Mouse (Mus musculus) C2C12 (cell line): ENCODE measurements at regions not wholly inside any gene's neighbourhood (a gene's known extent, or its start where the extent isn't known, plus 50 kb on each side); places are given as distances from the start of the nearest gene placed in this dataset.

ENCODE experiments used
- H3K27me3 ChIP-seq: one replicate; pipeline ENCODE4 v1.6.1; 2011; ENCODE audit not compliant: control insufficient read depth, insufficient read depth, insufficient read length
- H3K36me3 ChIP-seq: one replicate; pipeline ENCODE4 v1.6.1; 2011; ENCODE audit not compliant: control insufficient read depth, insufficient read depth
- H3K4me3 ChIP-seq: one replicate; pipeline ENCODE4 v1.5.1; 2011; ENCODE audit warnings: mild to moderate bottlenecking, control low read depth; ENCODE audit not compliant: poor library complexity, insufficient read depth, severe bottlenecking
- H3K79me2 ChIP-seq: one replicate; pipeline ENCODE4 v1.6.1; 2011; ENCODE audit not compliant: control insufficient read depth, insufficient read depth
- H3K79me3 ChIP-seq: one replicate; pipeline ENCODE4 v1.6.1; 2011; ENCODE audit warnings: low read depth, control low read depth
- H3ac ChIP-seq: one replicate; pipeline ENCODE3; 2011; ENCODE audit warnings: low read depth; ENCODE audit not compliant: control insufficient read depth, insufficient read length
- CEBPB ChIP-seq: IDR thresholded peaks from one replicate; pipeline ENCODE4 v1.6.1; 2011; ENCODE audit warnings: low read depth, mild to moderate bottlenecking, control low read depth, moderate library complexity
- CTCF ChIP-seq: IDR thresholded peaks from one replicate; pipeline ENCODE4 v1.5.1; 2011; ENCODE audit not compliant: control insufficient read depth, insufficient read depth, insufficient read length
- FOSL1 ChIP-seq: IDR thresholded peaks from one replicate; pipeline ENCODE4 v1.8.0; 2011; ENCODE audit warnings: mild to moderate bottlenecking, low read length; ENCODE audit not compliant: poor library complexity, insufficient read depth, severe bottlenecking
- MAX ChIP-seq: IDR thresholded peaks from one replicate; pipeline ENCODE4 v1.6.1; 2011; ENCODE audit warnings: mild to moderate bottlenecking, control low read depth
- MYOD1 ChIP-seq: IDR thresholded peaks from one replicate; pipeline ENCODE4 v1.6.1; 2011; ENCODE audit warnings: low read depth; ENCODE audit not compliant: control insufficient read depth, insufficient read length
- MYOG ChIP-seq: IDR thresholded peaks from one replicate; pipeline ENCODE4 v1.6.1; 2011; ENCODE audit not compliant: control insufficient read depth, insufficient read length; ENCODE audit errors: extremely low read depth
- USF1 ChIP-seq: IDR thresholded peaks from one replicate; pipeline ENCODE4 v1.6.1; 2011; ENCODE audit warnings: low read depth, mild to moderate bottlenecking, control low read depth, moderate library complexity

- Histone ChIP-seq H3K79me2 (no peaks in the 10 kb centered on the region), H3K79me3 (no peaks in the 10 kb centered on the region), H3K4me3 (no peak overlapping the region), H3K36me3 (no peaks in the 10 kb centered on the region), H3K27me3 (no peaks in the 10 kb centered on the region), H3ac (no peak overlapping the region)
- TF ChIP-seq CEBPB, result no peak
- no peak for TF ChIP-seq FOSL1
- TF ChIP-seq MYOD1, result no peak
Measured at GRCm38 (mm10) chr16:18696820-18697168, 67.0 kb upstream of the Sept5 start.

GRCm38 (mm10) chr16:18704126-18704525, 72.5 kb upstream of the Cldn5 start:
- Histone ChIP-seq H3K27me3 (no peaks in the 10 kb centered on the region), H3ac (no peak overlapping the region), H3K36me3 (no peaks in the 10 kb centered on the region), H3K79me3 (no peaks in the 10 kb centered on the region), H3K4me3 (no peak overlapping the region), H3K79me2 (no peaks in the 10 kb centered on the region)
- TF ChIP-seq CTCF (no peak), FOSL1 (no peak), MYOG (no peak), MAX (no peak), MYOD1 (no peak), CEBPB (no peak), USF1 (no peak)

GRCm38 (mm10) chr16:18705028-18705648, 71.5 kb upstream of the Cldn5 start:
- H3ac ChIP-seq, result no peak overlapping the region
- no peak overlapping the region for H3K4me3 ChIP-seq
- no peaks in the 10 kb centered on the region for H3K79me2 ChIP-seq
- no peaks in the 10 kb centered on the region for H3K79me3 ChIP-seq
- peak; percentile 88 for TF ChIP-seq USF1
- no peak for TF ChIP-seq CEBPB
- no peaks in the 10 kb centered on the region for H3K27me3 ChIP-seq
- H3K36me3 ChIP-seq, result no peaks in the 10 kb centered on the region

GRCm38 (mm10) chr16:18711637-18712125, 65.0 kb upstream of the Cldn5 start:
- TF ChIP-seq CEBPB (no peak), USF1 (no peak)
- Histone ChIP-seq H3K79me3 (no peaks in the 10 kb centered on the region), H3K27me3 (no peaks in the 10 kb centered on the region), H3K79me2 (no peaks in the 10 kb centered on the region), H3K4me3 (no peak overlapping the region), H3K36me3 (no peaks in the 10 kb centered on the region), H3ac (no peak overlapping the region)

GRCm38 (mm10) chr16:18713017-18713416, 63.6 kb upstream of the Cldn5 start:
- Histone ChIP-seq H3K27me3 (no peaks in the 10 kb centered on the region), H3K36me3 (no peaks in the 10 kb centered on the region), H3K4me3 (no peak overlapping the region), H3ac (no peak overlapping the region), H3K79me2 (no peaks in the 10 kb centered on the region), H3K79me3 (no peaks in the 10 kb centered on the region)
- no peak for TF ChIP-seq CTCF
- TF ChIP-seq MYOG, result no peak
- TF ChIP-seq FOSL1, result no peak
- no peak for TF ChIP-seq MYOD1
- TF ChIP-seq MAX, result no peak
- no peak for TF ChIP-seq USF1
- TF ChIP-seq CEBPB, result no peak

- TF ChIP-seq CEBPB, result no peak
- TF ChIP-seq USF1, result no peak
- TF ChIP-seq FOSL1, result no peak
- TF ChIP-seq MYOG, result no peak
- TF ChIP-seq MAX, result no peak
- no peak for TF ChIP-seq MYOD1
- no peak for TF ChIP-seq CTCF
- Histone ChIP-seq H3K79me2 (no peaks in the 10 kb centered on the region), H3K79me3 (no peaks in the 10 kb centered on the region), H3K4me3 (no peak overlapping the region), H3K36me3 (no peaks in the 10 kb centered on the region), H3ac (no peak overlapping the region), H3K27me3 (no peaks in the 10 kb centered on the region)
Measured at GRCm38 (mm10) chr16:18715381-18715780, 61.3 kb upstream of the Cldn5 start.
